23 mouse cellular contexts compared by ENCODE assay signal in genomic region chr3:139780054-139780453, GRCm38 (mm10).
DNase-seq lines count a peak whose midpoint lies in the region; ATAC-seq and TF ChIP-seq lines count a peak whose summit lies in the region.
"Had no signal": no experiment of that assay in that cellular context is flagged by ENCODE, and none has a peak within 500 bp of the region (broad histone marks: within the 10 kb centered on the region; RNA-seq: fewer than 3 reads in every experiment).

No protein-coding gene starts in this region.

- TF ChIP-seq CTCF in stomach, postnatal 0 days (IDR thresholded peaks at IDR 0.05; ENCODE audit: low read depth), result no peak
- no peak for TF ChIP-seq CTCF in intestine, postnatal 0 days (IDR thresholded peaks at IDR 0.05; ENCODE audit: low read depth)

- 0 out of 2 replicates have a peak, but pooled peaks cover 3% of the 10 kb centered on the region for H3K4me1 ChIP-seq in limb, embryonic 11.5 days (ENCODE audit: control insufficient read depth, insufficient read depth, low read length)
- peaks cover 9% of the 10 kb centered on the region; the same call in 1 of the 2 replicates for H3K4me1 ChIP-seq in limb, embryonic 10.5 days
- no peaks in the 10 kb centered on the region for H3K4me1 ChIP-seq in liver, embryonic 15.5 days (replicated peaks)
- H3K4me1 ChIP-seq in liver, embryonic 11.5 days (replicated peaks; ENCODE audit: control insufficient read depth, insufficient read depth, low read length), result no peaks in the 10 kb centered on the region
- peaks cover 7% of the 10 kb centered on the region; the same call in 1 of the 2 replicates for H3K4me1 ChIP-seq in stomach, embryonic 14.5 days (ENCODE audit: control insufficient read depth, insufficient read depth, low read length)
- no peaks in the 10 kb centered on the region for H3K4me1 ChIP-seq in stomach, postnatal 0 days (replicated peaks; ENCODE audit: control insufficient read depth, insufficient read depth)
- H3K4me1 ChIP-seq in intestine, postnatal 0 days (replicated peaks; ENCODE audit: control insufficient read depth, insufficient read depth, low read length), result no peaks in the 10 kb centered on the region
- H3K4me1 ChIP-seq: forebrain, embryonic 13.5 days had no signal

- DNase-seq in limb, embryonic 11.5 days (ENCODE audit: low spot score), result no peak
- DNase-seq in limb, embryonic 10.5 days (ENCODE audit: low spot score), result no peak
- DNase-seq in liver, embryonic 11.5 days (ENCODE audit: low spot score), result no peak
- no peak for DNase-seq in stomach, postnatal 0 days (ENCODE audit: low spot score)
- DNase-seq: adrenal gland, adult 2 months; adrenal gland, postnatal 10 days; adrenal gland, postnatal 25 days; B cell, adult 2 months; cerebellum, adult 11-12 months; cerebellum, adult 2 months; cerebellum, adult 9-10 months; cerebellum, postnatal 10 days; cerebellum, postnatal 25 days had no signal

- no peaks in the 10 kb centered on the region for H3K36me3 ChIP-seq in limb, embryonic 11.5 days (ENCODE audit: control insufficient read depth, insufficient read depth, low read length)
- no peaks in the 10 kb centered on the region for H3K36me3 ChIP-seq in limb, embryonic 10.5 days
- no peaks in the 10 kb centered on the region for H3K36me3 ChIP-seq in liver, embryonic 15.5 days (replicated peaks)
- H3K36me3 ChIP-seq in liver, embryonic 11.5 days (ENCODE audit: control insufficient read depth, insufficient read depth, low read length), result no peaks in the 10 kb centered on the region
- H3K36me3 ChIP-seq in stomach, embryonic 14.5 days (ENCODE audit: control insufficient read depth, insufficient read depth, low read length), result no peaks in the 10 kb centered on the region
- H3K36me3 ChIP-seq in stomach, postnatal 0 days (ENCODE audit: control insufficient read depth, insufficient read depth, low read length), result no peaks in the 10 kb centered on the region
- no peaks in the 10 kb centered on the region for H3K36me3 ChIP-seq in intestine, postnatal 0 days (ENCODE audit: control insufficient read depth, insufficient read depth)
- H3K36me3 ChIP-seq: embryonic facial prominence, embryonic 10.5 days; embryonic facial prominence, embryonic 12.5 days; forebrain, embryonic 15.5 days had no signal

- ATAC-seq in limb, embryonic 11.5 days (ENCODE audit: insufficient number of reproducible peaks, low FRiP score, low TSS enrichment, low read depth), result 0 out of 2 replicates have a peak, but pooled peaks have one; percentile 54
- peak; percentile 28; the same call in 1 of the 2 replicates for ATAC-seq in liver, embryonic 15.5 days (ENCODE audit: insufficient read depth)
- no peak for ATAC-seq in liver, embryonic 11.5 days (replicated peaks; ENCODE audit: low FRiP score)
- 0 out of 2 replicates have a peak, but pooled peaks have one; percentile 10 for ATAC-seq in stomach, embryonic 14.5 days (ENCODE audit: insufficient number of reproducible peaks, insufficient read depth, low FRiP score, low read depth)
- ATAC-seq in stomach, postnatal 0 days (ENCODE audit: low FRiP score, low TSS enrichment), result no peak
- ATAC-seq in megakaryocyte-erythroid progenitor cell, adult 5-6 weeks (replicated peaks; ENCODE audit: low FRiP score, low TSS enrichment, poor library complexity, severe bottlenecking), result 0 out of 2 replicates have a peak, but pooled peaks have one; percentile 50
- ATAC-seq in intestine, postnatal 0 days, result no peak
- ATAC-seq: CD4-positive, CD25-positive, alpha-beta regulatory T cell, adult 4 months; forebrain, embryonic 13.5 days; forebrain, embryonic 15.5 days had no signal

- no peak overlapping the region for H3K4me3 ChIP-seq in limb, embryonic 11.5 days (ENCODE audit: low read depth, low read length)
- no peak overlapping the region for H3K4me3 ChIP-seq in limb, embryonic 10.5 days
- no peak overlapping the region for H3K4me3 ChIP-seq in liver, embryonic 15.5 days (replicated peaks)
- no peak overlapping the region for H3K4me3 ChIP-seq in liver, embryonic 11.5 days (ENCODE audit: low read depth, low read length)
- no peak overlapping the region for H3K4me3 ChIP-seq in stomach, embryonic 14.5 days (ENCODE audit: low read depth, low read length)
- H3K4me3 ChIP-seq in stomach, postnatal 0 days (ENCODE audit: low read depth, low read length), result no peak overlapping the region
- no peak overlapping the region for H3K4me3 ChIP-seq in intestine, postnatal 0 days (ENCODE audit: low read depth, low read length)
- H3K4me3 ChIP-seq: embryonic facial prominence, embryonic 10.5 days; embryonic facial prominence, embryonic 12.5 days; forebrain, embryonic 13.5 days; forebrain, embryonic 15.5 days had no signal

- H3K27me3 ChIP-seq in limb, embryonic 11.5 days (ENCODE audit: control insufficient read depth, insufficient read depth, low read length), result no peaks in the 10 kb centered on the region
- no peaks in the 10 kb centered on the region for H3K27me3 ChIP-seq in limb, embryonic 10.5 days (ENCODE audit: low read depth, poor library complexity, severe bottlenecking)
- H3K27me3 ChIP-seq in liver, embryonic 15.5 days, result no peaks in the 10 kb centered on the region
- no peaks in the 10 kb centered on the region for H3K27me3 ChIP-seq in liver, embryonic 11.5 days (replicated peaks; ENCODE audit: control insufficient read depth, insufficient read depth, low read length)
- no peaks in the 10 kb centered on the region for H3K27me3 ChIP-seq in stomach, embryonic 14.5 days (ENCODE audit: control insufficient read depth, insufficient read depth, low read length)
- H3K27me3 ChIP-seq in stomach, postnatal 0 days (ENCODE audit: control insufficient read depth, insufficient read depth, low read length), result no peaks in the 10 kb centered on the region
- H3K27me3 ChIP-seq in intestine, postnatal 0 days (replicated peaks; ENCODE audit: control insufficient read depth, insufficient read depth, low read length), result no peaks in the 10 kb centered on the region
- H3K27me3 ChIP-seq: CH12.LX; embryonic facial prominence, embryonic 12.5 days; forebrain, embryonic 13.5 days; forebrain, embryonic 15.5 days had no signal

- no peak overlapping the region for H3K27ac ChIP-seq in limb, embryonic 11.5 days (replicated peaks; ENCODE audit: low read depth, low read length)
- H3K27ac ChIP-seq in limb, embryonic 10.5 days, result no peak overlapping the region
- H3K27ac ChIP-seq in liver, embryonic 15.5 days (replicated peaks), result no peak overlapping the region
- no peak overlapping the region for H3K27ac ChIP-seq in liver, embryonic 11.5 days (ENCODE audit: low read depth, low read length)
- H3K27ac ChIP-seq in stomach, embryonic 14.5 days (ENCODE audit: low read length), result 0 out of 2 replicates have a peak overlapping the region, but pooled peaks have one; percentile 21
- H3K27ac ChIP-seq in stomach, postnatal 0 days (replicated peaks), result no peak overlapping the region
- H3K27ac ChIP-seq in intestine, postnatal 0 days (ENCODE audit: low read depth, low read length), result no peak overlapping the region
- H3K27ac ChIP-seq: embryonic facial prominence, embryonic 10.5 days; embryonic facial prominence, embryonic 12.5 days; forebrain, embryonic 13.5 days; forebrain, embryonic 15.5 days had no signal

- WGBS in limb, embryonic 11.5 days, result 62% methylated on average over 6 of the region's 6 CpGs
- 73% methylated on average over 6 of the region's 6 CpGs for WGBS in limb, embryonic 10.5 days
- 44% methylated on average over 6 of the region's 6 CpGs for WGBS in liver, embryonic 15.5 days (ENCODE audit: insufficient replicate concordance)
- WGBS in liver, embryonic 11.5 days, result 66% methylated on average over 6 of the region's 6 CpGs
- 58% methylated on average over 6 of the region's 6 CpGs for WGBS in stomach, embryonic 14.5 days
- WGBS in stomach, postnatal 0 days, result 68% methylated on average over 6 of the region's 6 CpGs
- WGBS in intestine, postnatal 0 days, result 64% methylated on average over 6 of the region's 6 CpGs

- H3K4me2 ChIP-seq in limb, embryonic 11.5 days (ENCODE audit: low read depth, severe bottlenecking), result no peak overlapping the region
- H3K4me2 ChIP-seq in liver, embryonic 15.5 days, result no peak overlapping the region
- no peak overlapping the region for H3K4me2 ChIP-seq in liver, embryonic 11.5 days
- H3K4me2 ChIP-seq in stomach, embryonic 14.5 days (replicated peaks; ENCODE audit: low read depth, low read length), result no peak overlapping the region
- H3K4me2 ChIP-seq in stomach, postnatal 0 days (replicated peaks; ENCODE audit: low read depth), result no peak overlapping the region
- H3K4me2 ChIP-seq in intestine, postnatal 0 days (replicated peaks; ENCODE audit: low read depth), result no peak overlapping the region
- H3K4me2 ChIP-seq: embryonic facial prominence, embryonic 12.5 days; forebrain, embryonic 13.5 days; forebrain, embryonic 15.5 days had no signal

- TF ChIP-seq EP300 in stomach, postnatal 0 days (optimal IDR thresholded peaks at IDR 0.05), result no peak

- no peaks in the 10 kb centered on the region for H3K9me3 ChIP-seq in limb, embryonic 11.5 days (ENCODE audit: control insufficient read depth, low read length)
- H3K9me3 ChIP-seq in limb, embryonic 10.5 days (replicated peaks), result no peaks in the 10 kb centered on the region
- H3K9me3 ChIP-seq in liver, embryonic 15.5 days (replicated peaks), result no peaks in the 10 kb centered on the region
- no peaks in the 10 kb centered on the region for H3K9me3 ChIP-seq in liver, embryonic 11.5 days (ENCODE audit: control insufficient read depth, low read length)
- H3K9me3 ChIP-seq in stomach, embryonic 14.5 days (ENCODE audit: control insufficient read depth, low read depth, low read length), result no peaks in the 10 kb centered on the region
- no peaks in the 10 kb centered on the region for H3K9me3 ChIP-seq in stomach, postnatal 0 days (ENCODE audit: control insufficient read depth, low read length)
- no peaks in the 10 kb centered on the region for H3K9me3 ChIP-seq in intestine, postnatal 0 days (ENCODE audit: control insufficient read depth)
- H3K9me3 ChIP-seq: embryonic facial prominence, embryonic 10.5 days; embryonic facial prominence, embryonic 12.5 days; forebrain, embryonic 13.5 days; forebrain, embryonic 15.5 days had no signal

- H3K9ac ChIP-seq in limb, embryonic 11.5 days (ENCODE audit: low read length), result no peak overlapping the region
- no peak overlapping the region for H3K9ac ChIP-seq in liver, embryonic 15.5 days
- H3K9ac ChIP-seq in liver, embryonic 11.5 days (ENCODE audit: low read depth, low read length), result no peak overlapping the region
- H3K9ac ChIP-seq in stomach, embryonic 14.5 days (replicated peaks; ENCODE audit: low read depth, low read length), result no peak overlapping the region
- no peak overlapping the region for H3K9ac ChIP-seq in stomach, postnatal 0 days (ENCODE audit: low read length)
- no peak overlapping the region for H3K9ac ChIP-seq in intestine, postnatal 0 days (ENCODE audit: low read depth, low read length)
- H3K9ac ChIP-seq: embryonic facial prominence, embryonic 12.5 days; forebrain, embryonic 13.5 days; forebrain, embryonic 15.5 days had no signal

Comparison
In these comparisons a context has a peak if more than half of its experiments do, and no peak if none do; other contexts are left out.
1. ATAC-seq: peak in limb, embryonic 11.5 days (single experiment), liver, embryonic 15.5 days (single experiment), stomach, embryonic 14.5 days (single experiment) and megakaryocyte-erythroid progenitor cell, adult 5-6 weeks (single experiment); none in liver, embryonic 11.5 days (single experiment), stomach, postnatal 0 days (single experiment) and intestine, postnatal 0 days (single experiment).